Mouse (Mus musculus) kidney, embryonic 15.5 days (tissue): ENCODE results near the gene Gja3. TPM values are rescaled to one million over a fixed set of nuclear protein-coding genes. Genes with fewer than 3 reads are reported as not detected.
"Not testable (repeated sequence)": the region's sequence is repeated elsewhere in the genome, so short reads cannot be mapped to it uniquely, and the experiment has no call there.

Experiments
- ATAC-seq: fragments of 200-750 bp; cut with Nextera tagmentation; replicated peaks from 2 replicates; pipeline ENCODE4 v1.8.0; 2017; ENCODE audit warnings: moderate TSS enrichment; ENCODE audit not compliant: low FRiP score
- H3K27ac ChIP-seq: fragments of 300-500 bp; sonication (generic); 2 replicates; pipeline ENCODE4 v1.5.1; 2015; ENCODE audit warnings: mild to moderate bottlenecking, inconsistent platforms
- H3K27me3 ChIP-seq: fragments of 300-500 bp; sonication (generic); 2 replicates; pipeline ENCODE4 v1.6.1; 2015; ENCODE audit warnings: inconsistent platforms
- H3K36me3 ChIP-seq: fragments of 300-500 bp; sonication (generic); 2 replicates; pipeline ENCODE4 v1.6.1; 2015; ENCODE audit warnings: inconsistent platforms
- H3K4me1 ChIP-seq: fragments of 300-500 bp; sonication (generic); 2 replicates; pipeline ENCODE4 v1.6.1; 2015; ENCODE audit warnings: inconsistent platforms
- H3K4me2 ChIP-seq: fragments of 300-500 bp; sonication (generic); 2 replicates; pipeline ENCODE4 v1.6.1; 2015; ENCODE audit warnings: moderate library complexity, mild to moderate bottlenecking, inconsistent platforms
- H3K4me3 ChIP-seq: fragments of 300-500 bp; sonication (generic); replicated peaks from 2 replicates; pipeline ENCODE4 v1.5.1; 2015; ENCODE audit warnings: mild to moderate bottlenecking, inconsistent platforms
- H3K9ac ChIP-seq: fragments of 300-500 bp; sonication (generic); 2 replicates; pipeline ENCODE4 v1.6.1; 2015; ENCODE audit warnings: mild to moderate bottlenecking, inconsistent platforms
- H3K9me3 ChIP-seq: fragments of 300-500 bp; sonication (generic); replicated peaks from 2 replicates; pipeline ENCODE4 v1.6.1; 2016; ENCODE audit warnings: inconsistent platforms
- WGBS: fragments of 180-500 bp; shearing (Covaris S2); methylation state at CpG from one replicate; pipeline ENCODE4 v1.1.7; 2015; ENCODE audit warnings: mixed read lengths; 5-methylcytosine and 5-hydroxymethylcytosine counted together
- polyA plus RNA-seq: library from polyadenylated mRNA; unstranded; fragments of >200 nt; fragmentation: Nextera tagmentation; extraction: Ambion mirVana; gene quantifications from 2 replicates; pipeline ENCODE4 v1.2.1, GENCODE M21; 2015

The Gja3 gene
- polyA plus RNA-seq, 1 experiment from 2014 or later: 15.1 TPM

GRCm38 (mm10) chr14:57018436-57018835, 39.5 kb downstream of the Gja3 start:
- WGBS: 90% methylated on average over 2 of the region's 2 CpGs
- Histone ChIP-seq H3K9me3 (no peaks in the 10 kb centered on the region), H3K9ac (no peak overlapping the region), H3K4me2 (no peak overlapping the region), H3K27ac (no peak overlapping the region), H3K27me3 (no peaks in the 10 kb centered on the region), H3K4me1 (no peaks in the 10 kb centered on the region), H3K36me3 (no peaks in the 10 kb centered on the region), H3K4me3 (no peak overlapping the region)
- no peak for ATAC-seq

GRCm38 (mm10) chr14:57016806-57017205, 41.1 kb downstream of the Gja3 start:
- ATAC-seq, H3K4me3 ChIP-seq, H3K36me3 ChIP-seq, H3K27ac ChIP-seq, H3K4me2 ChIP-seq, H3K27me3 ChIP-seq, H3K9me3 ChIP-seq, H3K4me1 ChIP-seq, H3K9ac ChIP-seq: not testable (repeated sequence)

DNA sequence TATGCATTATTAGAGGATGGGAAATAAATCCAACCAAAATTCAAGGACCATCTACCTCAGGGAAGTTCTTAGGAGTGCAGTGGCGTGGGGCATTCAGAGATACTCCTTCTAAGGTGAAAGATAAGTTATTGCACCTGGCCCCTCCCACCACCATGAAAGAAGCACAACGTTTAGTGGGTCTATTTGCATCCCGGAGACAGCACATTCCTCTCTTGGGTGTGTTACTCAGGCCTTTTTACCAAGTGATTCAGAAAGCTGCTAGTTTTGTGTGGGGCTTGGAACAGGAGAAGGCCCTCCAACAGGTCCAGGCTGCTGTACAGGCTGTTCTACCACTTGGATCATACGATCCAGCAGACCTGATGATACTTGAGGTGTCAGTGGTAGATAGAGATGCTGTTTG, 69.3 kb downstream of the Gja3 start:
- Histone ChIP-seq H3K9ac (no peak overlapping the region), H3K4me2 (no peak overlapping the region), H3K36me3 (no peaks in the 10 kb centered on the region), H3K4me3 (no peak overlapping the region), H3K27ac (no peak overlapping the region), H3K9me3 (no peaks in the 10 kb centered on the region), H3K4me1 (no peaks in the 10 kb centered on the region), H3K27me3 (no peaks in the 10 kb centered on the region)
- ATAC-seq: no peak
- 71% methylated on average over 4 of the region's 4 CpGs for WGBS

Other genes starting within 250 kb of the Gja3 start
- gene Zmym5, start 246.4 kb downstream of the Gja3 start, polyA plus RNA-seq: 32.5 and 33.5 TPM in 2 replicates
- gene Zmym2, start 171.4 kb downstream of the Gja3 start, polyA plus RNA-seq: 47.3 and 48.3 TPM in 2 replicates
- gene Gjb2, start 46.6 kb upstream of the Gja3 start, polyA plus RNA-seq: 4.5 and 5.1 TPM in 2 replicates
- gene Gm4491, start 57.8 kb upstream of the Gja3 start, polyA plus RNA-seq: not detected in 2 replicates
- 0.44 and 0.52 TPM in 2 replicates for gene Gjb6, start 75.5 kb upstream of the Gja3 start, polyA plus RNA-seq